9 mouse cellular contexts compared by ENCODE assay signal in genomic region chr1:171279721-171280120, GRCm38 (mm10). TPM values are rescaled to one million over a fixed set of nuclear protein-coding genes. Genes with fewer than 3 reads are reported as not detected.
DNase-seq lines count a peak whose midpoint lies in the region; ATAC-seq and TF ChIP-seq lines count a peak whose summit lies in the region.
"Had no signal": no experiment of that assay in that cellular context is flagged by ENCODE, and none has a peak within 500 bp of the region (broad histone marks: within the 10 kb centered on the region; RNA-seq: fewer than 3 reads in every experiment).

No protein-coding gene starts in this region.

- no peak for TF ChIP-seq EP300 in heart, postnatal 0 days (IDR thresholded peaks at IDR 0.05; ENCODE audit: low read depth)
- no peak for TF ChIP-seq EP300 in liver, postnatal 0 days (IDR thresholded peaks at IDR 0.05; ENCODE audit: low read depth)

- TF ChIP-seq CTCF in heart, postnatal 0 days (IDR thresholded peaks at IDR 0.05; ENCODE audit: low read depth) = no peak
- no peak for TF ChIP-seq CTCF in liver, postnatal 0 days (IDR thresholded peaks at IDR 0.05; ENCODE audit: low read depth)

- peak overlapping the region; percentile 54 for H3K4me3 ChIP-seq in heart, embryonic 11.5 days (ENCODE audit: low read depth, low read length)
- H3K4me3 ChIP-seq in ES-E14 (ENCODE audit: insufficient read depth in 1 of 2, low read depth in 1 of 2, low read length in 2 of 2, poor library complexity in 1 of 2, severe bottlenecking in 1 of 2) = peak overlapping the region in 1 of 2 experiments; percentile 71; a peak in 3 of 4 replicates
- peak overlapping the region; percentile 69; the same call in 1 of the 2 replicates for H3K4me3 ChIP-seq in heart, postnatal 0 days (ENCODE audit: low read depth, low read length)
- peak overlapping the region; percentile 59 for H3K4me3 ChIP-seq in liver, postnatal 0 days (ENCODE audit: low read depth, low read length)

- H3K27ac ChIP-seq in heart, embryonic 11.5 days (ENCODE audit: low read depth, low read length) = peak overlapping the region; percentile 60; the same call in 1 of the 2 replicates
- H3K27ac ChIP-seq in ES-E14 (ENCODE audit: insufficient read depth, low read depth, low read length, poor library complexity, severe bottlenecking) = no peak overlapping the region
- no peak overlapping the region for H3K27ac ChIP-seq in heart, postnatal 0 days (ENCODE audit: low read depth)
- peak overlapping the region; percentile 97 for H3K27ac ChIP-seq in liver, postnatal 0 days (ENCODE audit: low read depth)

- WGBS in heart, embryonic 11.5 days (ENCODE audit: insufficient replicate concordance) = 60% methylated on average over 5 of the region's 5 CpGs
- 77% methylated on average over 5 of the region's 5 CpGs for WGBS in heart, postnatal 0 days
- 63% methylated on average over 5 of the region's 5 CpGs for whole genome bisulfite sequencing in liver, postnatal 0 days (ENCODE audit: insufficient replicate concordance)

- no peak for DNase-seq in heart, postnatal 36 days
- no peak for DNase-seq in ES-E14 (ENCODE audit: low read depth, low spot score)
- DNase-seq in heart, postnatal 0 days (ENCODE audit: low spot score) = no peak
- DNase-seq in liver, postnatal 0 days = no peak
- no peak for DNase-seq in urinary bladder, postnatal 36 days (ENCODE audit: low spot score in 2 of 2)
- no peak for DNase-seq in right cerebral cortex, adult 18-20 months
- no peak for DNase-seq in spleen, postnatal 14 days (ENCODE audit: low spot score in 2 of 2)

- H3K36me3 ChIP-seq in heart, embryonic 11.5 days (ENCODE audit: control insufficient read depth, insufficient read depth, low read length) = peaks cover 23% of the 10 kb centered on the region
- H3K36me3 ChIP-seq in ES-E14 (ENCODE audit: control insufficient read depth, insufficient read depth, low read length, poor library complexity, severe bottlenecking) = peaks cover 33% of the 10 kb centered on the region
- peaks cover 52% of the 10 kb centered on the region for H3K36me3 ChIP-seq in heart, postnatal 0 days (replicated peaks; ENCODE audit: control insufficient read depth, insufficient read depth, low read length)
- H3K36me3 ChIP-seq in liver, postnatal 0 days (replicated peaks; ENCODE audit: insufficient read depth, low read length) = peaks cover 68% of the 10 kb centered on the region

- H3K4me1 ChIP-seq in heart, embryonic 11.5 days (ENCODE audit: control insufficient read depth, insufficient read depth, low read length) = peaks cover 6% of the 10 kb centered on the region; the same call in 1 of the 2 replicates
- peaks cover 0 to 8% of the 10 kb centered on the region in 2 experiments; a peak in 1 of 4 replicates for H3K4me1 ChIP-seq in ES-E14 (ENCODE audit: control insufficient read depth in 2 of 2, insufficient read depth in 2 of 2, low read length in 2 of 2, poor library complexity in 1 of 2)
- H3K4me1 ChIP-seq in heart, postnatal 0 days (ENCODE audit: control insufficient read depth, insufficient read depth) = peaks cover 7% of the 10 kb centered on the region
- peaks cover 12% of the 10 kb centered on the region for H3K4me1 ChIP-seq in liver, postnatal 0 days (ENCODE audit: insufficient read depth)

- H3K9me3 ChIP-seq in heart, embryonic 11.5 days (replicated peaks; ENCODE audit: control insufficient read depth, low read length) = no peaks in the 10 kb centered on the region
- H3K9me3 ChIP-seq in ES-E14 (ENCODE audit: control insufficient read depth, insufficient read depth, low read depth, low read length) = no peaks in the 10 kb centered on the region
- no peaks in the 10 kb centered on the region for H3K9me3 ChIP-seq in heart, postnatal 0 days (replicated peaks; ENCODE audit: control insufficient read depth, low read length)
- H3K9me3 ChIP-seq in liver, postnatal 0 days (ENCODE audit: low read length) = no peaks in the 10 kb centered on the region

- no peaks in the 10 kb centered on the region for H3K27me3 ChIP-seq in heart, embryonic 11.5 days (ENCODE audit: control insufficient read depth, insufficient read depth, low read length)
- H3K27me3 ChIP-seq in heart, postnatal 0 days (ENCODE audit: control insufficient read depth, insufficient read depth, low read length) = no peaks in the 10 kb centered on the region
- no peaks in the 10 kb centered on the region for H3K27me3 ChIP-seq in liver, postnatal 0 days (ENCODE audit: insufficient read depth, low read length)
- H3K27me3 ChIP-seq: CH12.LX had no signal

- in situ Hi-C loops in ES-E14 (cut with MboI; ENCODE audit: low sequenced_read_pairs in 2 of 2, unreplicated experiment in 2 of 2) = no loop called here

- intact Hi-C loops in heart, postnatal 36 days (cut with DNase I) = loop anchor here (5.0 kb wide), 1 partner anchor 162 kb away; no protein-coding TSS in a partner anchor

- ATAC-seq in heart, embryonic 11.5 days (replicated peaks; ENCODE audit: insufficient number of reproducible peaks, low FRiP score, low TSS enrichment) = no peak
- no peak for ATAC-seq in heart, postnatal 0 days (ENCODE audit: insufficient read depth, low read depth)
- no peak for ATAC-seq in liver, postnatal 0 days

- peak overlapping the region; percentile 66 for H3K9ac ChIP-seq in heart, embryonic 11.5 days (ENCODE audit: low read depth, low read length)
- H3K9ac ChIP-seq in ES-E14 (ENCODE audit: insufficient read depth, low read depth, low read length, poor library complexity, severe bottlenecking) = peak overlapping the region; percentile 65; the same call in 1 of the 2 replicates
- peak overlapping the region; percentile 69 for H3K9ac ChIP-seq in heart, postnatal 0 days (replicated peaks; ENCODE audit: low read depth, low read length)
- H3K9ac ChIP-seq in liver, postnatal 0 days (replicated peaks) = peak overlapping the region; percentile 96

- H3K4me2 ChIP-seq in heart, embryonic 11.5 days = peak overlapping the region; percentile 83
- peak overlapping the region; percentile 78; the same call in 1 of the 2 replicates for H3K4me2 ChIP-seq in heart, postnatal 0 days (ENCODE audit: low read depth, low read length)
- H3K4me2 ChIP-seq in liver, postnatal 0 days (ENCODE audit: low read depth, low read length) = peak overlapping the region; percentile 81

TF ChIP-seq in ES-E14, 5 proteins besides CTCF, POLR2A, EP300 and RAD21:
- no peak for TF ChIP-seq MAFK (IDR thresholded peaks at IDR 0.05; ENCODE audit: insufficient read depth, low read depth, low read length)
- TF ChIP-seq HCFC1 (IDR thresholded peaks at IDR 0.05; ENCODE audit: borderline replicate concordance, insufficient read depth, low read length) = no peak
- TF ChIP-seq ZNF384 (IDR thresholded peaks at IDR 0.05; ENCODE audit: low read depth, low read length) = no peak
- no peak for TF ChIP-seq ZC3H11A (IDR thresholded peaks at IDR 0.05; ENCODE audit: borderline replicate concordance, low read depth, low read length)
- no peak for TF ChIP-seq CHD2 (IDR thresholded peaks at IDR 0.05; ENCODE audit: low read depth, low read length)

RNA-seq across cellular contexts. Expression of gene Ppox, which starts 1.3 kb away (rescaled TPM):
- polyA plus RNA-seq in heart, embryonic 11.5 days (2014; fragmentation: Nextera tagmentation; extraction: Ambion mirVana) = 59.9 and 60.7 TPM in 2 replicates
- 10 to 100 TPM; 13.2 to 14.2 TPM for total RNA-seq in heart, postnatal 36 days (2021)
- total RNA-seq in ES-E14 (2012; rRNA removed) = 15.5 and 23.6 TPM in 2 replicates
- total RNA-seq in heart, postnatal 0 days (2014; rRNA removed; ENCODE audit: low replicate concordance) = 32.7 and 52.4 TPM in 2 replicates
- 24.3 and 24.6 TPM in 2 replicates for polyA plus RNA-seq in heart, postnatal 0 days (2015; fragmentation: Nextera tagmentation; extraction: Ambion mirVana)
- polyA plus RNA-seq in liver, postnatal 0 days (2015; fragmentation: Nextera tagmentation; extraction: Ambion mirVana) = 61.5 and 69.6 TPM in 2 replicates

RNA-seq across cellular contexts. Expression of gene Usp21, which starts 8.1 kb away (rescaled TPM):
- polyA plus RNA-seq in heart, embryonic 11.5 days (2014; fragmentation: Nextera tagmentation; extraction: Ambion mirVana) = 51.2 TPM in 2 replicates
- total RNA-seq in heart, postnatal 36 days (2021) = 10 to 100 TPM; 22.1 to 22.3 TPM
- 23.1 and 30.7 TPM in 2 replicates for total RNA-seq in ES-E14 (2012; rRNA removed)
- total RNA-seq in heart, postnatal 0 days (2014; rRNA removed; ENCODE audit: low replicate concordance) = 20.0 and 27.3 TPM in 2 replicates
- polyA plus RNA-seq in heart, postnatal 0 days (2015; fragmentation: Nextera tagmentation; extraction: Ambion mirVana) = 30.6 and 32.3 TPM in 2 replicates
- 13.9 and 15.1 TPM in 2 replicates for polyA plus RNA-seq in liver, postnatal 0 days (2015; fragmentation: Nextera tagmentation; extraction: Ambion mirVana)

RNA-seq across cellular contexts. Expression of gene B4galt3, which starts 9.6 kb away (rescaled TPM):
- polyA plus RNA-seq in heart, embryonic 11.5 days (2014; fragmentation: Nextera tagmentation; extraction: Ambion mirVana) = 48.4 and 49.4 TPM in 2 replicates
- total RNA-seq in heart, postnatal 36 days (2021) = 10 to 100 TPM; 14.5 to 19.7 TPM
- 35.8 and 51.0 TPM in 2 replicates for total RNA-seq in ES-E14 (2012; rRNA removed)
- total RNA-seq in heart, postnatal 0 days (2014; rRNA removed; ENCODE audit: low replicate concordance) = 28.9 and 55.0 TPM in 2 replicates
- 32.6 and 34.3 TPM in 2 replicates for polyA plus RNA-seq in heart, postnatal 0 days (2015; fragmentation: Nextera tagmentation; extraction: Ambion mirVana)
- 16.0 and 16.7 TPM in 2 replicates for polyA plus RNA-seq in liver, postnatal 0 days (2015; fragmentation: Nextera tagmentation; extraction: Ambion mirVana)

RNA-seq across cellular contexts. Expression of gene Ufc1, which starts 15.1 kb away (rescaled TPM):
- 90.3 and 92.9 TPM in 2 replicates for polyA plus RNA-seq in heart, embryonic 11.5 days (2014; fragmentation: Nextera tagmentation; extraction: Ambion mirVana)
- 10 to 100 TPM; 84.9 to 88.8 TPM for total RNA-seq in heart, postnatal 36 days (2021)
- total RNA-seq in ES-E14 (2012; rRNA removed) = 59.1 and 78.8 TPM in 2 replicates
- 74.9 and 140 TPM in 2 replicates for total RNA-seq in heart, postnatal 0 days (2014; rRNA removed; ENCODE audit: low replicate concordance)
- 109 and 113 TPM in 2 replicates for polyA plus RNA-seq in heart, postnatal 0 days (2015; fragmentation: Nextera tagmentation; extraction: Ambion mirVana)
- polyA plus RNA-seq in liver, postnatal 0 days (2015; fragmentation: Nextera tagmentation; extraction: Ambion mirVana) = 58.1 and 59.6 TPM in 2 replicates

RNA-seq across cellular contexts. Expression of gene Ndufs2, which starts 28.5 kb away (rescaled TPM):
- polyA plus RNA-seq in heart, embryonic 11.5 days (2014; fragmentation: Nextera tagmentation; extraction: Ambion mirVana) = 446 and 471 TPM in 2 replicates
- total RNA-seq in heart, postnatal 36 days (2021) = 1,000 to 10,000 TPM; 1,421 to 1,530 TPM
- 175 and 229 TPM in 2 replicates for total RNA-seq in ES-E14 (2012; rRNA removed)
- 962 and 1,127 TPM in 2 replicates for total RNA-seq in heart, postnatal 0 days (2014; rRNA removed; ENCODE audit: low replicate concordance)
- polyA plus RNA-seq in heart, postnatal 0 days (2015; fragmentation: Nextera tagmentation; extraction: Ambion mirVana) = 998 and 1,009 TPM in 2 replicates
- polyA plus RNA-seq in liver, postnatal 0 days (2015; fragmentation: Nextera tagmentation; extraction: Ambion mirVana) = 158 and 170 TPM in 2 replicates

Comparison
In these comparisons a context has a peak if more than half of its experiments do, and no peak if none do; other contexts are left out.
1. H3K27ac ChIP-seq: peak in heart, embryonic 11.5 days (single experiment) and liver, postnatal 0 days (single experiment); none in ES-E14 (single experiment) and heart, postnatal 0 days (single experiment).
2. Peak in every context shown above with its lines, with median percentiles within 50 percentile points of each other: H3K4me2 ChIP-seq and H3K9ac ChIP-seq.